In genomic region chr11:50007776-50008175, GRCm38 (mm10) we compare ENCODE assay signal across 24 mouse cellular contexts. TPM values are rescaled to one million over a fixed set of nuclear protein-coding genes. Genes with fewer than 3 reads are reported as not detected.
DNase-seq lines count a peak whose midpoint lies in the region; ATAC-seq and TF ChIP-seq lines count a peak whose summit lies in the region.
"Had no signal": no experiment of that assay in that cellular context is flagged by ENCODE, and none has a peak within 500 bp of the region (broad histone marks: within the 10 kb centered on the region; RNA-seq: fewer than 3 reads in every experiment).

No protein-coding gene starts in this region.

- ATAC-seq in forebrain, embryonic 14.5 days: no peak
- ATAC-seq in forebrain, postnatal 0 days: no peak
- ATAC-seq: forebrain, embryonic 15.5 days; intestine, embryonic 15.5 days had no signal

- H3K27me3 ChIP-seq in forebrain, embryonic 14.5 days (replicated peaks; ENCODE audit: control insufficient read depth, insufficient read depth, low read length): no peaks in the 10 kb centered on the region
- H3K27me3 ChIP-seq in forebrain, postnatal 0 days (ENCODE audit: insufficient read depth, low read length): no peaks in the 10 kb centered on the region
- H3K27me3 ChIP-seq in E14TG2a.4 (ENCODE audit: insufficient read depth, low read length): peaks cover 14% of the 10 kb centered on the region
- H3K27me3 ChIP-seq: forebrain, embryonic 15.5 days; heart, embryonic 13.5 days; hindbrain, embryonic 15.5 days; intestine, embryonic 15.5 days had no signal

- H3K9me3 ChIP-seq in forebrain, embryonic 14.5 days (replicated peaks; ENCODE audit: control insufficient read depth, low read length): no peaks in the 10 kb centered on the region
- H3K9me3 ChIP-seq in forebrain, postnatal 0 days (ENCODE audit: low read length): no peaks in the 10 kb centered on the region
- H3K9me3 ChIP-seq in E14TG2a.4 (ENCODE audit: low read length): no peaks in the 10 kb centered on the region
- H3K9me3 ChIP-seq in ES-E14 (ENCODE audit: control insufficient read depth, insufficient read depth, low read depth, low read length): no peaks in the 10 kb centered on the region
- H3K9me3 ChIP-seq: forebrain, embryonic 15.5 days; G1E; heart, embryonic 10.5 days; heart, embryonic 13.5 days; hindbrain, embryonic 15.5 days; intestine, embryonic 15.5 days had no signal

- no peak for TF ChIP-seq CTCF in forebrain, postnatal 0 days (IDR thresholded peaks at IDR 0.05; ENCODE audit: low read depth)
- no peak for TF ChIP-seq CTCF in E14TG2a.4 (conservative IDR thresholded peaks at IDR 0.05; ENCODE audit: low read length)

- H3K36me3 ChIP-seq in forebrain, embryonic 14.5 days (ENCODE audit: control insufficient read depth, insufficient read depth, low read length): no peaks in the 10 kb centered on the region
- H3K36me3 ChIP-seq in forebrain, postnatal 0 days (ENCODE audit: insufficient read depth): no peaks in the 10 kb centered on the region
- H3K36me3 ChIP-seq in E14TG2a.4 (ENCODE audit: insufficient read depth, low read length): no peaks in the 10 kb centered on the region
- H3K36me3 ChIP-seq in ES-E14 (ENCODE audit: control insufficient read depth, insufficient read depth, low read length, poor library complexity, severe bottlenecking): no peaks in the 10 kb centered on the region
- H3K36me3 ChIP-seq: forebrain, embryonic 15.5 days; G1E; heart, embryonic 10.5 days; heart, embryonic 13.5 days; hindbrain, embryonic 15.5 days; intestine, embryonic 15.5 days had no signal

- in situ Hi-C loops in ES-E14 (cut with MboI; ENCODE audit: low sequenced_read_pairs in 2 of 2, unreplicated experiment in 2 of 2): no loop called here

- no peak overlapping the region for H3K4me2 ChIP-seq in forebrain, embryonic 14.5 days (ENCODE audit: low read length)
- no peak overlapping the region for H3K4me2 ChIP-seq in forebrain, postnatal 0 days (ENCODE audit: low read depth)
- H3K4me2 ChIP-seq: forebrain, embryonic 15.5 days; heart, embryonic 13.5 days; hindbrain, embryonic 15.5 days; intestine, embryonic 15.5 days had no signal

- WGBS in forebrain, embryonic 14.5 days: 63% methylated on average over 10 of the region's 10 CpGs
- WGBS in forebrain, postnatal 0 days: 58% methylated on average over 10 of the region's 10 CpGs

- H3K9ac ChIP-seq in forebrain, embryonic 14.5 days (ENCODE audit: low read length): no peak overlapping the region
- H3K9ac ChIP-seq in forebrain, postnatal 0 days: no peak overlapping the region
- no peak overlapping the region for H3K9ac ChIP-seq in ES-E14 (ENCODE audit: insufficient read depth, low read depth, low read length, poor library complexity, severe bottlenecking)
- H3K9ac ChIP-seq: forebrain, embryonic 15.5 days; heart, embryonic 13.5 days; hindbrain, embryonic 15.5 days; intestine, embryonic 15.5 days had no signal

- no peak overlapping the region for H3K27ac ChIP-seq in forebrain, embryonic 14.5 days (ENCODE audit: low read depth, low read length)
- H3K27ac ChIP-seq in forebrain, postnatal 0 days (ENCODE audit: low read depth, low read length): no peak overlapping the region
- H3K27ac ChIP-seq in ES-E14 (ENCODE audit: insufficient read depth, low read depth, low read length, poor library complexity, severe bottlenecking): peak overlapping the region; percentile 68
- H3K27ac ChIP-seq: forebrain, embryonic 15.5 days; heart, adult 2 months; heart, embryonic 10.5 days; heart, embryonic 13.5 days; hindbrain, embryonic 15.5 days; intestine, embryonic 15.5 days had no signal

- H3K4me1 ChIP-seq in forebrain, embryonic 14.5 days (ENCODE audit: control insufficient read depth, insufficient read depth, low read length): no peaks in the 10 kb centered on the region
- no peaks in the 10 kb centered on the region for H3K4me1 ChIP-seq in forebrain, postnatal 0 days (ENCODE audit: insufficient read depth)
- peaks cover 59% of the 10 kb centered on the region for H3K4me1 ChIP-seq in E14TG2a.4 (replicated peaks; ENCODE audit: low read depth, low read length)
- peaks cover 7 to 9% of the 10 kb centered on the region in 2 experiments; a peak in 3 of 4 replicates for H3K4me1 ChIP-seq in ES-E14 (ENCODE audit: control insufficient read depth in 2 of 2, insufficient read depth in 2 of 2, low read length in 2 of 2, poor library complexity in 1 of 2)
- H3K4me1 ChIP-seq: heart, embryonic 13.5 days; hindbrain, embryonic 15.5 days; intestine, embryonic 15.5 days had no signal

- peak; percentile 68 to 71 for DNase-seq in cerebellum, postnatal 10 days
- DNase-seq in cerebellum, postnatal 36 days: no peak
- DNase-seq in forebrain, embryonic 14.5 days (ENCODE audit: low spot score): peak; percentile 33
- no peak for DNase-seq in forebrain, postnatal 0 days
- no peak for DNase-seq in ES-E14 (ENCODE audit: low read depth, low spot score)
- no peak for DNase-seq in lung, postnatal 14 days
- DNase-seq in urinary bladder, postnatal 36 days (ENCODE audit: low spot score in 2 of 2): no peak
- DNase-seq: adrenal gland, postnatal 10 days; adrenal gland, postnatal 36 days; cerebellum, adult 18-20 months; gastrocnemius, postnatal 10 days; gastrocnemius, postnatal 36 days; heart, adult 2 months; heart, postnatal 14 days; heart, postnatal 4 days; kidney, adult 11 months; kidney, adult 8-10 months had no signal

- no peak overlapping the region for H3K4me3 ChIP-seq in forebrain, embryonic 14.5 days (ENCODE audit: low read depth, low read length)
- H3K4me3 ChIP-seq in forebrain, postnatal 0 days (ENCODE audit: low read depth, low read length): no peak overlapping the region
- H3K4me3 ChIP-seq in E14TG2a.4 (replicated peaks; ENCODE audit: low read length) (peak overlapping the region; percentile 55), ES-E14 (ENCODE audit: insufficient read depth in 1 of 2, low read depth in 1 of 2, low read length in 2 of 2, poor library complexity in 1 of 2, severe bottlenecking in 1 of 2) (peak overlapping the region; percentile 0 to 30; a peak in 3 of 4 replicates)
- H3K4me3 ChIP-seq: forebrain, embryonic 15.5 days; heart, adult 2 months; heart, embryonic 10.5 days; heart, embryonic 13.5 days; hindbrain, embryonic 15.5 days; intestine, embryonic 15.5 days had no signal

TF ChIP-seq in ES-E14, 5 proteins besides CTCF, POLR2A, EP300 and RAD21:
- TF ChIP-seq MAFK (IDR thresholded peaks at IDR 0.05; ENCODE audit: insufficient read depth, low read depth, low read length) (no peak), HCFC1 (IDR thresholded peaks at IDR 0.05; ENCODE audit: borderline replicate concordance, insufficient read depth, low read length) (no peak), ZC3H11A (IDR thresholded peaks at IDR 0.05; ENCODE audit: borderline replicate concordance, low read depth, low read length) (no peak), CHD2 (IDR thresholded peaks at IDR 0.05; ENCODE audit: low read depth, low read length) (no peak; the same call in 1 of the 2 replicates)

RNA-seq across cellular contexts. Expression of gene Rnf130, which starts 17.4 kb away (rescaled TPM):
- polyA plus RNA-seq in forebrain, embryonic 14.5 days (2014; fragmentation: Nextera tagmentation; extraction: Ambion mirVana): 55.9 and 72.6 TPM in 2 replicates
- total RNA-seq in forebrain, postnatal 0 days (2014; rRNA removed): 97.9 and 116 TPM in 2 replicates
- polyA plus RNA-seq in forebrain, postnatal 0 days (2015; fragmentation: Nextera tagmentation; extraction: Ambion mirVana): 47.9 and 61.1 TPM in 2 replicates
- total RNA-seq in ES-E14 (2012; rRNA removed): 23.9 and 25.0 TPM in 2 replicates

Comparison
In these comparisons a context has a peak if more than half of its experiments do, and no peak if none do; other contexts are left out.
1. DNase-seq: peak in cerebellum, postnatal 10 days (2 of 2) and forebrain, embryonic 14.5 days (single experiment); none in cerebellum, postnatal 36 days (0 of 2), forebrain, postnatal 0 days (single experiment), ES-E14 (single experiment), lung, postnatal 14 days (single experiment) and urinary bladder, postnatal 36 days (0 of 2).
2. H3K4me3 ChIP-seq: peak in E14TG2a.4 (single experiment) and ES-E14 (2 of 2); none in forebrain, embryonic 14.5 days (single experiment) and forebrain, postnatal 0 days (single experiment).